Mouse (Mus musculus) hindbrain, embryonic 11.5 days (tissue): ENCODE data around the gene Robo2. TPM values are rescaled to one million over a fixed set of nuclear protein-coding genes. Genes with fewer than 3 reads are reported as not detected.

Source experiments
- ATAC-seq: fragments of 200-750 bp; cut with Nextera tagmentation; 2 replicates; pipeline ENCODE4 v1.8.0; 2017; ENCODE audit warnings: mild to moderate bottlenecking, moderate TSS enrichment, moderate library complexity; ENCODE audit not compliant: low FRiP score
- DNase-seq: peaks from one replicate; pipeline ENCODE4 v3.0.0-alpha.2; 2015; ENCODE audit warnings: low spot score
- H3K27ac ChIP-seq: fragments of 300-500 bp; sonication (generic); 2 replicates; pipeline ENCODE4 v1.5.1; 2014; ENCODE audit warnings: mild to moderate bottlenecking, low read depth, low read length
- H3K27me3 ChIP-seq: fragments of 300-500 bp; sonication (generic); 2 replicates; pipeline ENCODE4 v1.6.1; 2014; ENCODE audit warnings: mild to moderate bottlenecking, low read length, moderate library complexity, mixed read lengths; ENCODE audit not compliant: control insufficient read depth, insufficient read depth
- H3K36me3 ChIP-seq: fragments of 300-500 bp; sonication (generic); 2 replicates; pipeline ENCODE4 v1.6.1; 2014; ENCODE audit warnings: mild to moderate bottlenecking, low read length, moderate library complexity, mixed read lengths; ENCODE audit not compliant: control insufficient read depth, insufficient read depth
- H3K4me1 ChIP-seq: fragments of 300-500 bp; sonication (generic); replicated peaks from 2 replicates; pipeline ENCODE4 v1.6.1; 2014; ENCODE audit warnings: low read length, mixed read lengths; ENCODE audit not compliant: control insufficient read depth, insufficient read depth
- H3K4me2 ChIP-seq: fragments of 300-500 bp; sonication (generic); replicated peaks from 2 replicates; pipeline ENCODE4 v1.6.1; 2014; ENCODE audit warnings: mild to moderate bottlenecking, low read depth, low read length
- H3K4me3 ChIP-seq: fragments of 300-500 bp; sonication (generic); 2 replicates; pipeline ENCODE4 v1.5.1; 2014; ENCODE audit warnings: low read depth, low read length
- H3K9ac ChIP-seq: fragments of 300-500 bp; sonication (generic); 2 replicates; pipeline ENCODE4 v1.6.1; 2014; ENCODE audit warnings: low read depth, low read length
- H3K9me3 ChIP-seq: fragments of 300-500 bp; sonication (generic); 2 replicates; pipeline ENCODE4 v1.6.1; 2016; ENCODE audit warnings: low read length; ENCODE audit not compliant: control insufficient read depth
- WGBS: fragments of 180-500 bp; shearing (Covaris S2); extraction: QIAGEN DNeasy Blood & Tissue Kit; methylation state at CpG from one replicate; pipeline ENCODE4 v1.1.7; 2014; 5-methylcytosine and 5-hydroxymethylcytosine counted together
- polyA plus RNA-seq: library from polyadenylated mRNA; unstranded; fragments of >200 nt; fragmentation: Nextera tagmentation; extraction: Ambion mirVana; gene quantifications from 2 replicates; pipeline ENCODE4 v1.2.1, GENCODE M21; 2014

Robo2 gene
- polyA plus RNA-seq, 1 experiment from 2014 or later, result 37.5 TPM

- H3K4me1 ChIP-seq, result no peaks in the 10 kb centered on the region
- no peaks in the 10 kb centered on the region for H3K9me3 ChIP-seq
- DNase-seq, result no peak
- H3K4me3 ChIP-seq, result no peak overlapping the region
- H3K27ac ChIP-seq, result no peak overlapping the region
- H3K9ac ChIP-seq, result no peak overlapping the region
- H3K27me3 ChIP-seq, result no peaks in the 10 kb centered on the region
- WGBS, result 90% methylated on average over 7 of the region's 7 CpGs
- no peak overlapping the region for H3K4me2 ChIP-seq
- ATAC-seq, result no peak
- no peaks in the 10 kb centered on the region for H3K36me3 ChIP-seq
Measured at GRCm38 (mm10) chr16:74169121-74169520, 242.5 kb downstream of the Robo2 start.

GRCm38 (mm10) chr16:74167832-74168231, 243.8 kb downstream of the Robo2 start:
- Histone ChIP-seq H3K9ac (no peak overlapping the region), H3K36me3 (no peaks in the 10 kb centered on the region), H3K4me3 (no peak overlapping the region), H3K27ac (no peak overlapping the region), H3K4me1 (no peaks in the 10 kb centered on the region), H3K27me3 (no peaks in the 10 kb centered on the region), H3K4me2 (no peak overlapping the region), H3K9me3 (no peaks in the 10 kb centered on the region)
- ATAC-seq, result no peak
- no peak for DNase-seq

GRCm38 (mm10) chr16:74162041-74162440, 249.6 kb downstream of the Robo2 start:
- WGBS, result 91% methylated on average over 4 of the region's 4 CpGs
- no peaks in the 10 kb centered on the region for H3K9me3 ChIP-seq
- no peak overlapping the region for H3K4me3 ChIP-seq
- H3K9ac ChIP-seq, result no peak overlapping the region
- DNase-seq (no peak), ATAC-seq (no peak)
- no peaks in the 10 kb centered on the region for H3K27me3 ChIP-seq
- no peak overlapping the region for H3K4me2 ChIP-seq
- H3K27ac ChIP-seq, result no peak overlapping the region
- H3K4me1 ChIP-seq, result no peaks in the 10 kb centered on the region
- H3K36me3 ChIP-seq, result no peaks in the 10 kb centered on the region

- no peak overlapping the region for H3K27ac ChIP-seq
- 94% methylated on average over 3 of the region's 3 CpGs for WGBS
- H3K27me3 ChIP-seq, result no peaks in the 10 kb centered on the region
- H3K4me1 ChIP-seq, result no peaks in the 10 kb centered on the region
- H3K9me3 ChIP-seq, result no peaks in the 10 kb centered on the region
- H3K4me3 ChIP-seq, result no peak overlapping the region
- H3K4me2 ChIP-seq, result no peak overlapping the region
- no peaks in the 10 kb centered on the region for H3K36me3 ChIP-seq
- no peak overlapping the region for H3K9ac ChIP-seq
- ATAC-seq, result no peak
- no peak for DNase-seq
Measured at GRCm38 (mm10) chr16:74159189-74159588, 252.4 kb downstream of the Robo2 start.

GRCm38 (mm10) chr16:74136181-74136580, 275.4 kb downstream of the Robo2 start:
- Histone ChIP-seq H3K4me1 (no peaks in the 10 kb centered on the region), H3K27me3 (no peaks in the 10 kb centered on the region)
- DNase-seq, result no peak

GRCm38 (mm10) chr16:74132833-74133232, 278.8 kb downstream of the Robo2 start:
- Histone ChIP-seq H3K4me3 (no peak overlapping the region), H3K9me3 (no peaks in the 10 kb centered on the region), H3K4me1 (no peaks in the 10 kb centered on the region), H3K9ac (no peak overlapping the region), H3K27ac (no peak overlapping the region), H3K4me2 (no peak overlapping the region), H3K27me3 (no peaks in the 10 kb centered on the region), H3K36me3 (no peaks in the 10 kb centered on the region)
- DNase-seq (no peak), ATAC-seq (no peak)
- 92% methylated on average over 6 of the region's 6 CpGs for WGBS

More at GRCm38 (mm10) chr16:74136181-74136580, 275.4 kb downstream of the Robo2 start:
- ATAC-seq, result no peak
- H3K9me3 ChIP-seq, result no peaks in the 10 kb centered on the region
- H3K4me3 ChIP-seq, result no peak overlapping the region
- 74% methylated on average over 1 of the region's 1 CpGs for WGBS
- H3K27ac ChIP-seq, result no peak overlapping the region
- no peaks in the 10 kb centered on the region for H3K36me3 ChIP-seq
- no peak overlapping the region for H3K4me2 ChIP-seq
- no peak overlapping the region for H3K9ac ChIP-seq

GRCm38 (mm10) chr16:74131370-74131769, 280.3 kb downstream of the Robo2 start:
- no peak overlapping the region for H3K4me3 ChIP-seq
- no peak for DNase-seq
- H3K9ac ChIP-seq, result no peak overlapping the region
- no peaks in the 10 kb centered on the region for H3K27me3 ChIP-seq
- no peaks in the 10 kb centered on the region for H3K4me1 ChIP-seq
- no peak overlapping the region for H3K27ac ChIP-seq
- no peaks in the 10 kb centered on the region for H3K36me3 ChIP-seq
- H3K4me2 ChIP-seq, result no peak overlapping the region
- no peak for ATAC-seq
- no peaks in the 10 kb centered on the region for H3K9me3 ChIP-seq
- 97% methylated on average over 5 of the region's 5 CpGs for WGBS

GRCm38 (mm10) chr16:74128443-74128983, 283.1 kb downstream of the Robo2 start:
- 82% methylated on average over 5 of the region's 5 CpGs for WGBS
- DNase-seq (no peak), ATAC-seq (no peak)
- no peaks in the 10 kb centered on the region for H3K36me3 ChIP-seq
- H3K9ac ChIP-seq, result no peak overlapping the region
- no peaks in the 10 kb centered on the region for H3K27me3 ChIP-seq
- H3K4me3 ChIP-seq, result no peak overlapping the region
- H3K4me2 ChIP-seq, result no peak overlapping the region
- no peak overlapping the region for H3K27ac ChIP-seq
- H3K4me1 ChIP-seq, result no peaks in the 10 kb centered on the region
- H3K9me3 ChIP-seq, result no peaks in the 10 kb centered on the region

GRCm38 (mm10) chr16:74113155-74113554, 298.5 kb downstream of the Robo2 start:
- Histone ChIP-seq H3K4me2 (no peak overlapping the region), H3K4me1 (no peaks in the 10 kb centered on the region), H3K9ac (no peak overlapping the region), H3K27me3 (no peaks in the 10 kb centered on the region), H3K36me3 (no peaks in the 10 kb centered on the region), H3K27ac (no peak overlapping the region), H3K9me3 (no peaks in the 10 kb centered on the region), H3K4me3 (no peak overlapping the region)
- no peak for ATAC-seq
- DNase-seq, result no peak
- 95% methylated on average over 3 of the region's 3 CpGs for WGBS
